Mouse (Mus musculus) cerebral cortex, adult 2 months (tissue): Measurements from ENCODE around the gene Cfap126.

Source experiments
- WGBS: fragments of 180-500 bp; shearing (Covaris S2); methylation state at CpG from one replicate; pipeline ENCODE4 v1.1.7; 2018; 5-methylcytosine and 5-hydroxymethylcytosine counted together

Gene Cfap126

DNA sequence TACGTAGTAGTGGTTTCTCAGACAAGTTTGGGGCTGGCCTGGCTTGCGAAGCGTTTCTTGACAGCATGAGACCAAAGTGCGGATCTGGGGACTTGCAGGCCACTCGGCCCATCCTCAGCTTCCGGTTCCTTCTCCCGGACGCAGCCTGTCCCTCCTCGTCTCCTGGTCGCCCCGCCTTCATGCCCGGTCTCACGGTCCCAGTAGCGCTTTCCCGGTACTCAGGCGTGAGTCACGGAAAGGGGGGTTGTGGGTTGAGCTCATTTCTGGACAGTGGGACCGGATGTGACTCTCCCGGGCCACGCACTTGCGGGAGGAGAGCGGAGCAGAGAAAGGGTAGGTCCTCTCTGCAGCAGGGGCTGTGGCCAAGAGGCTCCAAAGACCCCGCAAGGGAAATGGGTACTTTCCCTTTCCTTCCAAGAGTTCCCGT lies at the start of gene Cfap126:
Cfap126 (plus strand) TSS at position 46 of the 427 bp plus-strand sequence.
- under 1% methylated on average over 24 of the region's 24 CpGs for WGBS

DNA sequence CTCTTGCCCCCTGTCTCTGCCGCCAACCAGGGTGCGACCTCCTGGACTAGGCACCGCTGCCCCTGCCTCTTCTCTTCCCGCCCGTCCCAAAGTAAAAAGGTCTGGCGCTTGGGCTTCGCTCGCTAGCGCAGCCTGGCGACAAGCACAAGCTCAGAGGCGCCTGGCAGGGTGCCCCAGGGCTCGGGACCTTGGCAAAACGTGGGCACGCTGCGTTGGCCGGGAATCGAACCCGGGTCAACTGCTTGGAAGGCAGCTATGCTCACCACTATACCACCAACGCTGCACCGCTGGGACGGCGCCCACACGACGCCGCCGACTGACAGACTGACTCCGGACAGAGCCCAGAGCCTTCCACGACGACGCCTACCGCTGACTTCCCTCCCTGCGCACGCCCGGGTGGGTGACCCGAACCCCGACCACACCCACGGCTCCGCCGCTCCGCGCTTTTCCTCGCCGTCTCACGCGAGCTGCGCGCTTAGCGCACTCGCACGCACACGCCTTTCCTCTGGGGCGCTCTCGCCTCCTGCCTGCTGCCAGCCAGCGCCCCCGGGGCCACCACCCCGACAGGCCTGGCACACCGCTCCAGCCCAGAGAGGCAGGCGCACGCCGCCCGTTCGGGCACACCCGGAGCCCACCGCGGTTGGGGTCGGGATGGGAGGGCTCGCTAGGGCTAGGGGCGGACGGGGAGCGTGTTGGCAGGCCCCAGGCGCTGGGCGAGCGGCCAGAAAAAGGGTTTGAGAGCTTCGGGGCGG lies 49.1 kb upstream of the Cfap126 start, which contains the start of gene Fcgr3:
Fcgr3 (minus strand) TSS at position 445 of the 752 bp plus-strand sequence.
- 1% methylated on average over 42 of the region's 75 CpGs for WGBS

DNA sequence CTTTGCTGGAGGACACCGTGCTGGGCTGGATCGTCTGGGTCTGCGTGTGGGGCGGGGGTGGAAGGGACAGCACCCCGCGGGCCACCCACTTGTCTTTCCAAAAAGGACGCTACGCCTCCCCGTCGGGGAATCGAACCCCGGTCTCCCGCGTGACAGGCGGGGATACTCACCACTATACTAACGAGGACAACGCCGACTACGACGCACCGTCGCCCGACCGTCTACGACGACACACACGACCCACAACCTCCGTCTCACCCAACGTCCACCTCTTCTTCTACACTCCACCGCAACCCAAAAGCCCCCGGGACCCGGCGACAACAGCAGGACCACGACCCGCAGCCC lies 48.5 kb upstream of the Cfap126 start:
- WGBS, result 1% methylated on average over 22 of the region's 35 CpGs

DNA sequence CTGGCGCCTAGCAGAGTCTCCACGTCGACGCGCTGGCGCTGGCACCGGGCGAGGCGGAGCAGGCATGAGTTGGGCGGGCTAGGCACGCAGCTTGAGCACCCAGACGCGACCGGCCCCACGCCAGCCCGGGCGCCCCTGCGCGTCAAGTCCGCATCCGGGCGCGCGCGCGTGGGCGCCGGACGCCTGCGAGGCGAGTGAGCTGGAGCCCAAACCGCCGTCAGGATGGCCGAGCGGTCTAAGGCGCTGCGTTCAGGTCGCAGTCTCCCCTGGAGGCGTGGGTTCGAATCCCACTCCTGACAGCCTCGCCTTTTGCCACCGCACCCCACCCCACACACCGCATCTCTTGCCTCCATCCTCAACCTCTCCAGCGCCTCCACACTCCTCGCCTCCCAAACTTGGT lies 48.0 kb upstream of the Cfap126 start:
- 7% methylated on average over 32 of the region's 45 CpGs for WGBS

DNA sequence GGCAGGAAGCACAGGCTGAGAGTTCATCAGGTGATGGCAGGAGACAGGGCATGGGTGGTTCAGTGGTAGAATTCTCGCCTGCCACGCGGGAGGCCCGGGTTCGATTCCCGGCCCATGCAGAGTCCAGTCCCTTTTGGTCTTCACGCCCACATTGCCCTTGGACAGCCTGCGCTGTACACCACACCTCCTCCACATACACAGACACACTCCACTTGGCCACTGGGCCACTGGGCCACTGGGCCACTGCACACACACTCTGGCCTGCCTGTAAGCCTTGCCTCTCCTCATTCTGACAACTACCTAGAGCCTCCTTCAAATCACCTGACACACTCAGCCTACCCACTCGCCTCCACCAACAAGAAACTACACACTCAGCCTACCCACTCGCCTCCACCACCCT lies 47.1 kb upstream of the Cfap126 start:
- WGBS, result 38% methylated on average over 4 of the region's 10 CpGs

DNA sequence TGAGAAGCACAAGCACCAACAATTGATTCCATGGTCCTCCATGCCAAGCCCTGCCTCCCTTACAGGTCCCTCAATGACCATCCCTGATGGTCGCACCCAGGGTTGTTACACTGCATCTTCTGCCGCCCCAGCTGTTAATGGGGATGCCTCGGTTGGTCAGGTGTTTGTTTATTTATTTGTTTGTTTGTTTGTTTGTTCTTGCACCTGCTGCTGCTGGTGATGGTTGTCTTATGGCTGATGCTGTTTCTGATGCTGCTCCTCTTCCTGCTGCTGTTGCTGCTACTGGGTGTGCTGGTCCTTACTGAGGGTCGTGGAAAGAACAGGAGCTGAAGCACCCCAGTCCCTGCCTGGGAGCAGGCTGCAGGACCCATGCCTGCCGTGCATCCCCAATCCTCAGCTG lies 45.8 kb upstream of the Cfap126 start:
- 51% methylated on average over 5 of the region's 5 CpGs for WGBS

DNA sequence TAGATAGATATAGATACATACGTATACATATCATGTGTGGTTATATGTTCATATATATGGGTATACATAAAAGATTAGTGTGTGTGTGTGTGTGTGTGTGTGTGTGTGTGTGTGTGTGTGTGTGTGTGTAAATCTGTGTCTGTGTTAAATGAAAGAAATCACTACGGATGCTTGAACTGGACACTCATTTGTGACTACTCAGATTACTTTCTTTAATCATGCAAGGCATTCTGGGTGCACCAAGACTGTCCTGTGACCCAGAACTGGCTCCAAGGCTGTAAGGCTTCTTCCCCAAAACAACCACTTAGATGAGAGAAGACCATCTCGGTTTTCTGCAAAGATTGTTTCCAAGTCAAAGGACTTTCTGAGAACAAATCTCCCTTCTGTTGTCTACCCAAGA lies 44.2 kb upstream of the Cfap126 start:
- 56% methylated on average over 3 of the region's 3 CpGs for WGBS

DNA sequence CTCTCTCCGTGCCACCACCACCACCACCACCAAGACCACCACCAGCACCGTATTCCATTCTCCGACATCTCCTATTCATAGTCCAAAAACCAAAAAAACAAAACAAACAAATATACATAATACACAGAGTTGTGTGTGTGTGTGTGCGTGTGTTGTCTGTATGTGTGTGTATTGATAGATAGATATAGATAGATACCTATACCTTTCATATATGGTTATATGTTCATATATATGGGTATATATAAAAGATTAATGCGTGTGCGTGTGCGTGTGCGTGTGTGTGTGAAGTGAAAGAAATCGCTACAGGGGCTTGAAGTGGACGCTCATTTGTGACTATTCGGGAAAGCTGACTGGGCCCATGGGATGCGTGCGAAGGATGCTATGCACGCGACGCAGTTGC lies 42.8 kb upstream of the Cfap126 start:
- 15% methylated on average over 16 of the region's 16 CpGs for WGBS

DNA sequence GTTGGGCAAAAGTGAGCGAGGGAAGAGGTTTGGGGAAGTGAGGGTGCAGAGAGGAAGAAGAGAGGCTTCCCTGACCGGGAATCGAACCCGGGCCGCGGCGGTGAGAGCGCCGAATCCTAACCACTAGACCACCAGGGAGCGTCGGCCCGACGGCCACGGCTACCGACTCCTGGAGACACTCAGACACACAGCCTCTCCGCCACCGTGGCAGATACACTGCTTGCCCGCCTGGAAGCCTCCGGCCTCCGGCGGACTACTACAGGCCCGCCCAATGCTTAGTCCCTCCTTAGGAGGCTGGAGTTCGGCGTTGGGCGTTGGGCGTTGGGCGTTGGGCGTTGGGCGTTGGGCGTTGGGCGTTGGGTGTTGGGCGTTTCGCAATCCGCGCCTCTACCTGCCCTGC lies 42.0 kb upstream of the Cfap126 start:
- 0% methylated on average over 1 of the region's 35 CpGs for WGBS

DNA sequence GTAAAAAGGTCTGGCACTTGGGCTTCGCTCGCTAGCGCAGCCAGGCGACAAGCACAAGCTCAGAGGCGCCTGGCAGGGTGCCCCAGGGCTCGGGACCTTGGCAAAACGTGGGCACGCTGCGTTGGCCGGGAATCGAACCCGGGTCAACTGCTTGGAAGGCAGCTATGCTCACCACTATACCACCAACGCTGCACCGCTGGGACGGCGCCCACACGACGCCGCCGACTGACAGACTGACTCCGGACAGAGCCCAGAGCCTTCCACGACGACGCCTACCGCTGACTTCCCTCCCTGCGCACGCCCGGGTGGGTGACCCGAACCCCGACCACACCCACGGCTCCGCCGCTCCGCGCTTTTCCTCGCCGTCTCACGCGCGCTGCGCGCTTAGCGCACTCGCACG lies 41.5 kb upstream of the Cfap126 start:
- no CpG with 5 or more reads among the region's 45 CpGs for WGBS

DNA sequence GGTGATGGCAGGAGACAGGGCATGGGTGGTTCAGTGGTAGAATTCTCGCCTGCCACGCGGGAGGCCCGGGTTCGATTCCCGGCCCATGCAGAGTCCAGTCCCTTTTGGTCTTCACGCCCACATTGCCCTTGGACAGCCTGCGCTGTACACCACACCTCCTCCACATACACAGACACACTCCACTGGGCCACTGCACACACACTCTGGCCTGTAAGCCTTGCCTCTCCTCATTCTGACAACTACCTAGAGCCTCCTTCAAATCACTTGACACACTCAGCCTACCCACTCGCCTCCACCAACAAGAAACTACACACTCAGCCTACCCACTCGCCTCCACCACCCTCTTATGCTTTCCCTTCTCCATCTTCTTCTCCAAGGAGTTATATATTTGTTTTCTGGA lies 39.4 kb upstream of the Cfap126 start:
- WGBS, result 21% methylated on average over 7 of the region's 10 CpGs

DNA sequence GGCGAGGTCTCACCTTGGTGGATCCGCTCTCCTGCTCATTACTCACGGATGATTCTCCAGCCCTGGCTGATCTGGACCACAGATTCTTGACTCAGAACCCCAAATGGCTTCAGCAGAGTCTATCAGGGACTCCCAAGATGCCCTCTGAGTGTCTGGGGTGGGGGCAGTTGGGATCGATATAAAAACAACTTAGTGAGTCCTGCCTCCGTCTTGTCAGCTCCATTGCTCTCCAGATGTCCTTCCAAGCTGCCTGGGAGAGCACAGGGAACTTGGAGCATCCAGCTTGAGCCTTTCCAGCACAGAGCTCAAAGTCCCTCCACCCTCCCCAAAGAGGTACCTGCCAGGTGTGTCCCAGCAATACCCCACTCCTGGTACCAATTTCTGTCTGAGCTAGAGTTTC lies 37.5 kb upstream of the Cfap126 start:
- whole genome bisulfite sequencing, result 70% methylated on average over 4 of the region's 5 CpGs

DNA sequence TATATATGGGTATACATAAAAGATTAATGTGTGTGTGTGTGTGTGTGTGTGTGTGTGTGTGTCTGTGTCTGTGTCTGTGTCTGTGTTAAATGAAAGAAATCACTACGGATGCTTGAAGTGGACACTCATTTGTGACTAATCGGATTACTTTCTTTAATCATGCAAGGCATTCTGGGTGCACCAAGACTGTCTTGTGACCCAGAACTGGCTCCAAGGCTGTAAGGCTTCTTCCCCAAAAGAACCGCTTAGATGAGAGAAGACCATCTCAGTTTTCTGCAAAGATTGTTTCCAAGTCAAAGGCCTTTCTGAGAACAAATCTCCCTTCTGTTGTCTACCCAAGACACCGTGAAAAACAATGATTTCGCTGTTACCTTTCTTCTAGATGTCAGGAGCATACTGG lies 36.5 kb upstream of the Cfap126 start:
- whole genome bisulfite sequencing, result 52% methylated on average over 5 of the region's 5 CpGs

DNA sequence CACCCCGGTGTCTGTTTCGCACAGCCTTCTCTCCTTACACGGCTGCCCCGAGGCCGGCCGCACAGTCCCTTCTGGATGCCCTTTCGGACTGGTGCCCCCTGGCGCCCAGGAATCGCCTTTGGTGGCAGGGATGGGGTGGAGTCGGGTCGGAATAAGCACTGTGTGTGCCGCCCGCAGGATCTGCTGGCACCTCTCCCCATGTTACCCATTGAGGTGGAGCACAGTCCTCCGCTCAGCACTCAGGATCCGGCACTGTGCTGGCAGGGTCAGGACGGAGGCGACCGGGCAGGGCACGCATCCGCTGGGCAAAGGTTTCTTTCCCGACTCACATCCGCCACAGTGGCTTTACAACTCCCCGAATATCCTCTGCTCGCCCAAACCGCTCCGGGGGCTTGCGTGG lies 35.8 kb upstream of the Cfap126 start:
- WGBS, result under 1% methylated on average over 20 of the region's 27 CpGs

DNA sequence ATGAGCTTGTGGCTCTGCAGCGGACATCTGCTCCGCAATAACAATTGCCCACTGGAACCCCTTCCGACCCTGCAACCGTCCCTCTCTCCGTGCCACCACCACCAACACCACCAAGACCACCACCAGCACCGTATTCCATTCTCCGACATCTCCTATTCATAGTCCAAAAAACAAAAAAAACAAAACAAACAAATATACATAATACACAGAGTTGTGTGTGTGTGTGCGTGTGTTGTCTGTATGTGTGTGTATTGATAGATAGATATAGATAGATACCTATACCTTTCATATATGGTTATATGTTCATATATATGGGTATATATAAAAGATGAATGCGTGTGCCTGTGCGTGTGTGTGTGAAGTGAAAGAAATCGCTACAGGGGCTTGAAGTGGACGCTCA lies 35.3 kb upstream of the Cfap126 start:
- 16% methylated on average over 12 of the region's 12 CpGs for WGBS

DNA sequence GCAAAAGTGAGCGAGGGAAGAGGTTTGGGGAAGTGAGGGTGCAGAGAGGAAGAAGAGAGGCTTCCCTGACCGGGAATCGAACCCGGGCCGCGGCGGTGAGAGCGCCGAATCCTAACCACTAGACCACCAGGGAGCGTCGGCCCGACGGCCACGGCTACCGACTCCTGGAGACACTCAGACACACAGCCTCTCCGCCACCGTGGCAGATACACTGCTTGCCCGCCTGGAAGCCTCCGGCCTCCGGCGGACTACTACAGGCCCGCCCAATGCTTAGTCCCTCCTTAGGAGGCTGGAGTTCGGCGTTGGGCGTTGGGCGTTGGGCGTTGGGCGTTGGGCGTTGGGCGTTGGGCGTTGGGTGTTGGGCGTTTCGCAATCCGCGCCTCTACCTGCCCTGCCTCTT lies 34.4 kb upstream of the Cfap126 start:
- 0% methylated on average over 1 of the region's 35 CpGs for WGBS

DNA sequence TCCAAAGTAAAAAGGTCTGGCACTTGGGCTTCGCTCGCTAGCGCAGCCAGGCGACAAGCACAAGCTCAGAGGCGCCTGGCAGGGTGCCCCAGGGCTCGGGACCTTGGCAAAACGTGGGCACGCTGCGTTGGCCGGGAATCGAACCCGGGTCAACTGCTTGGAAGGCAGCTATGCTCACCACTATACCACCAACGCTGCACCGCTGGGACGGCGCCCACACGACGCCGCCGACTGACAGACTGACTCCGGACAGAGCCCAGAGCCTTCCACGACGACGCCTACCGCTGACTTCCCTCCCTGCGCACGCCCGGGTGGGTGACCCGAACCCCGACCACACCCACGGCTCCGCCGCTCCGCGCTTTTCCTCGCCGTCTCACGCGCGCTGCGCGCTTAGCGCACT lies 33.9 kb upstream of the Cfap126 start:
- WGBS, result no CpG with 5 or more reads among the region's 43 CpGs

DNA sequence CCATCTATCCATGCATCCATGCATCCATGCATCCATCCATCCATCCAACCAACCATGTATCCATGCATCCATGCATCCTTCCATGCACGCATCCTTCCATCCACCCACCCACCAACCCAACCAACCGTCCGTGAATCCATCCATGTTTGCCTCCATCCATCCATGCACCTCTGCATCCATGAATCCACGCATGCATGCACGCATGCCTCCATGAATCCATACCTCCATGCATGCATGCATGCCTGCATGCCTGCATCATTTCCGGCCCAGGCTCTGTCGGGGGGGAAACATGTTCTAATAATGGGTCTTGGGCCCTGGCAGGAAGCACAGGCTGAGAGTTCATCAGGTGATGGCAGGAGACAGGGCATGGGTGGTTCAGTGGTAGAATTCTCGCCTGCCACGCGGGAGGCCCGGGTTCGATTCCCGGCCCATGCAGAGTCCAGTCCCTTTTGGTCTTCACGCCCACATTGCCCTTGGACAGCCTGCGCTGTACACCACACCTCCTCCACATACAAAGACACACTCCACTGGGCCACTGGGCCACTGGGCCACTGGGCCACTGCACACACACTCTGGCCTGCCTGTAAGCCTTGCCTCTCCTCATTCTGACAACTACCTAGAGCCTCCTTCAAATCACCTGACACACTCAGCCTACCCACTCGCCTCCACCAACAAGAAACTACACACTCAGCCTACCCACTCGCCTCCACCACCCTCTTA lies 32.0 kb upstream of the Cfap126 start:
- 39% methylated on average over 12 of the region's 17 CpGs for WGBS

DNA sequence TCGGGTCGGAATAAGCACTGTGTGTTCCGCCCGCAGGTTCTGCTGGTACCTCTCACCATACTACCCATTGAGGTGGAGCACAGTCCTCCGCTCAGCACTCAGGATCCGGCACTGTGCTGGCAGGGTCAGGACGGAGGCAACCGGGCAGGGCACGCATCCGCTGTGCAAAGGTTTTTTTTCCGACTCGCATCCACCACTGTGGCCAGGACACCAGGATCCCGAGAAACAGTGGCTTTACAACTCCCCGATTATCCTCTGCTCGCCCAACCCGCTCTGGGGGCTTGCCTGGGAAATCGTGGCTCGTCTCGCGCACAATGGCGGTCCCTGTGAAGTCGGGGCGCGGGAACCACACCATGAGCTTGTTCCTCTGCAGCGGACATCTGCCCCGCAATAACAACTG lies 28.0 kb upstream of the Cfap126 start:
- WGBS, result 1% methylated on average over 26 of the region's 26 CpGs

DNA sequence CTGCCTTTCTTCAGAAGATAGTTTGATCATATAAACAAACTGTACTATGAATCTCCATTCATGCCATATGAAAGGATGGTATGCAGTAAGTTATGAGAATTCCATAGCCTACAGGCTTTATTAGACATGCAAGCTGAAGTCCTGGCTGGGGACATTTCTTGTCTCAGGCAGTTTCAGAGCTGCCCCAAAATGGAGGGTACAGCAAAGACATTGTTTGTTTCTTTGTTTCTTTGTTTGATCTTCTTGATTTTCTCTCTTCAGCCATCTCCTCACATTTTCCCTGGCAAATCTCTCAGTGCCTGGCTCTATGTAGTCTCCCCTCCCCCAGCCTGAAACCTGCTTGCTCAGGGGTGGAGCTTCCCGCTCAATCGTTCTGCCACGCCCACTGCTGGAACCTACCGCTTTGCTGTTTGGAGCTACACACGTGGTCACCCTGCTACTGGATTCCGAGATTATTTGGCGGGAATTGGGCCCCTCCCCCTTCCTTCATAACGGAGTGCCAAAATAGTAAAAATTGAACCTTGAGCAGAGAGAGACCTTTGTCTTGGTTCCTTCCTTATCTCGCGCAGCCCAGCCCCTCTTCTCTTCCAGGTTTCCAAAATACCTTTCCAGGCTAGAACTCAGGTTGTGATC lies 25.4 kb upstream of the Cfap126 start:
- 11% methylated on average over 10 of the region's 10 CpGs for WGBS

DNA sequence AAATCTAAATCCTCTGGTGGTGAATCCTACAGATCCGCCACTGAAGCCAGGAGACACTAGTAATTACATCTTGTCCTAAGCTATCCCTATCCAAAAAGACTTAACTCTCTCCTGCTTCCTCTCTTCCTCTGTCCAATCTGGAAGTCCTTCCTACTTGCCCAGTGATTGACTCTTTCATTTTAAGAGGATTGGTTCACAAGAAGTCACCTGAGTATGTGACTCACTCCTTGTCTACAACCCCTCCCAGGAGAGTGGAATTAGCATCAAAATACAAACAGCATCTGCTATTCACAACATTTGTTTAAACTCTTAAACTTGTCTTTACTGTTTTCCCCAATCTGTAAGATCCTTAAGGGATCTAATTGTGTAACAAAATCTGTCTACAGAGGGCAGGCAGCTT lies 23.8 kb upstream of the Cfap126 start:
- WGBS, result 87% methylated on average over 1 of the region's 1 CpGs

DNA sequence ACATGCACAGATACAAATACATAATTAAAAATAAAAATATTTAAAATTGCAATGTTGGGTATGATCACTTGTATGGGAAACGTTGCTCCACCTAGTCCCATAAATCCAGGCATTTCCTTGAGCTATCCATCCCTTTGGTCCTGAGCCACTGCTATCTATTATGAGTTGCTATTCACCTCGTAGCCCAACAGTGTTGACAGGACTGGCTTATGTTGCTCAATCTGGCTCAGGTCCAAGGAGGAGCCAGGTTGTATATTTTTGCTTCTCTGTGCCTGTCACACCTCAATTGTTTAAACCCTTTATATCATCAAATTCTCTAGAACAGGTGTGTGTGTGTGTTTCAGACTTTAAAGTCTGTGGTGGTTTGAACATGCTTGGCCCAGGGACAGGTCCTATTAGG lies 23.0 kb upstream of the Cfap126 start:
- WGBS, result 79% methylated on average over 2 of the region's 2 CpGs

DNA sequence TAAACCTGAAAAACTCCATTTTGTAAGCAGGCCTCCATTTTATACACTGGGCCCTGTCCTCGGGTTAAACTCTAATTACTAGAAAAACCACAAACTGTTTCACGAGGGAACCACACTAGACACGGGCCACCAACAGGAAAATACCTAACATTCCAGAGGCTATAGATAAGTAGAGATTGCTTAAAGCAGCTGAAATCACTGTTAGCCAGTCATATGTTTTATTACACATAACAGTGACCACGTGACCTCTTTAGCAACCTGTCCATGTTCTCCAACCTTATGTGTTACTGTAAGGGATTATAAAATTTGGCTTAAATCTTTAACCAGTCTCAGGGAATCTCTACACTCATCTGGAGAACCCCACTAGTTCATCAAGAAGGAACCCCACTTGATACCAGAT lies 19.3 kb upstream of the Cfap126 start:
- 88% methylated on average over 4 of the region's 4 CpGs for WGBS
